Mouse (Mus musculus) cerebellum, adult 9-11 months (tissue): ENCODE measurements around the gene Olfr1101.

Experiments used
- DNase-seq: peaks from one replicate; pipeline ENCODE4 v3.0.0; 2022

Gene Olfr1101

GRCm38 (mm10) chr2:86991121-86991520 lies at the start of gene Olfr1101:
Gene Olfr1101 (minus strand): TSS chr2:86991221.
- DNase-seq: no peak

GRCm38 (mm10) chr2:87036431-87036830 lies 45.4 kb upstream of the Olfr1101 start, which contains the start of gene Olfr1105:
Gene Olfr1105 (minus strand): TSS chr2:87036531.
- no peak for DNase-seq

- no peak for DNase-seq
These were observed 36.0 kb upstream of the Olfr1101 start, which contains the start of gene Olfr1104 for GRCm38 (mm10) chr2:87026980-87027379. Gene Olfr1104 (minus strand): TSS chr2:87027080.

GRCm38 (mm10) chr2:86998098-86998497 lies 7.1 kb upstream of the Olfr1101 start, which contains the start of gene Olfr1102:
Gene Olfr1102 (plus strand): TSS chr2:86998398.
- DNase-seq: no peak

GRCm38 (mm10) chr2:86979854-86980253 lies 11.2 kb downstream of the Olfr1101 start, which contains the start of gene Olfr1100:
Gene Olfr1100 (minus strand): TSS chr2:86979954.
- no peak for DNase-seq

GRCm38 (mm10) chr2:86960593-86960992 lies 30.4 kb downstream of the Olfr1101 start, which contains the start of gene Olfr1099:
Gene Olfr1099 (minus strand): TSS chr2:86960693.
- no peak for DNase-seq
